19 mouse cellular contexts compared by ENCODE assay signal in genomic region chr17:65608743-65609142, GRCm38 (mm10). TPM values are rescaled to one million over a fixed set of nuclear protein-coding genes. Genes with fewer than 3 reads are reported as not detected.
DNase-seq lines count a peak whose midpoint lies in the region; ATAC-seq lines count a peak whose summit lies in the region.
"Had no signal": no experiment of that assay in that cellular context is flagged by ENCODE, and none has a peak within 500 bp of the region (broad histone marks: within the 10 kb centered on the region; RNA-seq: fewer than 3 reads in every experiment).

No protein-coding gene starts in this region.

- intact Hi-C loops in heart, postnatal 10 days (cut with DNase I) = no loop called here

- H3K27ac ChIP-seq in heart, embryonic 14.5 days (replicated peaks in 1 of 2; ENCODE audit: control insufficient read depth in 1 of 2, insufficient read depth in 1 of 2, low read depth in 2 of 2, low read length in 2 of 2) = peak overlapping the region in 1 of 2 experiments; percentile 37; a peak in 1 of 4 replicates
- peak overlapping the region; percentile 47; the same call in 1 of the 2 replicates for H3K27ac ChIP-seq in liver, embryonic 13.5 days
- H3K27ac ChIP-seq: midbrain, embryonic 10.5 days had no signal

- DNase-seq in heart, postnatal 10 days = no peak
- DNase-seq in MEL-GATA-1-ER (ENCODE audit: extremely low read depth, low read depth) = peak; percentile 67
- no peak for DNase-seq in liver, embryonic 13.5 days
- no peak for DNase-seq in urinary bladder, postnatal 36 days (ENCODE audit: low spot score in 2 of 2)
- no peak for DNase-seq in right cerebral cortex, postnatal 4 days
- DNase-seq: cerebellum, adult 11 months; cerebellum, postnatal 36 days; gastrocnemius, postnatal 36 days had no signal

- H3K27me3 ChIP-seq in heart, embryonic 14.5 days (ENCODE audit: control insufficient read depth, insufficient read depth, low read length) = no peaks in the 10 kb centered on the region
- no peaks in the 10 kb centered on the region for H3K27me3 ChIP-seq in liver, embryonic 13.5 days

- no peak overlapping the region for H3K9ac ChIP-seq in heart, embryonic 14.5 days (ENCODE audit: low read length)
- no peak overlapping the region for H3K9ac ChIP-seq in liver, embryonic 13.5 days

- WGBS in heart, embryonic 14.5 days = 24% methylated on average over 5 of the region's 5 CpGs
- 18% methylated on average over 5 of the region's 5 CpGs for WGBS in liver, embryonic 13.5 days (ENCODE audit: insufficient replicate concordance)

- peaks cover 4% of the 10 kb centered on the region; the same call in 1 of the 2 replicates for H3K36me3 ChIP-seq in heart, embryonic 14.5 days (ENCODE audit: control insufficient read depth, insufficient read depth, low read length)
- peaks cover 6% of the 10 kb centered on the region for H3K36me3 ChIP-seq in liver, embryonic 13.5 days

- peak overlapping the region; percentile 34; the same call in 1 of the 2 replicates for H3K4me2 ChIP-seq in heart, embryonic 14.5 days (ENCODE audit: low read length)
- peak overlapping the region; percentile 19 for H3K4me2 ChIP-seq in liver, embryonic 13.5 days

- H3K4me3 ChIP-seq in heart, embryonic 14.5 days (ENCODE audit: control insufficient read depth in 1 of 2, insufficient read depth in 1 of 2, low read depth in 1 of 2, low read length in 2 of 2) = no peak overlapping the region
- no peak overlapping the region for H3K4me3 ChIP-seq in liver, embryonic 13.5 days (replicated peaks)
- H3K4me3 ChIP-seq: midbrain, embryonic 10.5 days had no signal

- peaks cover 16 to 72% of the 10 kb centered on the region in 2 experiments for H3K4me1 ChIP-seq in heart, embryonic 14.5 days (ENCODE audit: control insufficient read depth in 2 of 2, insufficient read depth in 2 of 2, low read length in 2 of 2)
- H3K4me1 ChIP-seq in liver, embryonic 13.5 days (replicated peaks) = peaks cover 78% of the 10 kb centered on the region

- no peaks in the 10 kb centered on the region for H3K9me3 ChIP-seq in heart, embryonic 14.5 days (ENCODE audit: control insufficient read depth, low read length)
- H3K9me3 ChIP-seq in liver, embryonic 13.5 days (replicated peaks) = no peaks in the 10 kb centered on the region
- H3K9me3 ChIP-seq: midbrain, embryonic 10.5 days had no signal

- no peak for ATAC-seq in heart, embryonic 14.5 days (ENCODE audit: insufficient number of reproducible peaks, insufficient read depth, low FRiP score, low read depth)
- ATAC-seq in liver, embryonic 13.5 days (ENCODE audit: low read depth) = no peak
- ATAC-seq in megakaryocyte-erythroid progenitor cell, adult 5-6 weeks (replicated peaks; ENCODE audit: low FRiP score, low TSS enrichment, poor library complexity, severe bottlenecking) = peak; percentile 11; the same call in 1 of the 2 replicates

RNA-seq across cellular contexts. Expression of gene Vapa, which starts 4.6 kb away (rescaled TPM):
- polyA plus RNA-seq in heart, embryonic 14.5 days (2014; fragmentation: Nextera tagmentation; extraction: Ambion mirVana) = 172 and 177 TPM in 2 replicates
- 100 to 1,000 TPM; 106 to 111 TPM for total RNA-seq in heart, postnatal 10 days (2021)
- 76.8 and 91.4 TPM in 2 replicates for polyA plus RNA-seq in liver, embryonic 13.5 days (2015; fragmentation: Nextera tagmentation; extraction: Ambion mirVana)
- total RNA-seq in megakaryocyte-erythroid progenitor cell, adult 5-6 weeks (2014; fragmentation: Nextera tagmentation) = 93.1 and 132 TPM in 2 replicates
- 94.5 and 99.9 TPM in 2 replicates for total RNA-seq in megakaryocyte-erythroid progenitor cell, adult 5-6 weeks (2017)

RNA-seq across cellular contexts. Expression of gene Txndc2, which starts 33.2 kb away (rescaled TPM):
- polyA plus RNA-seq in heart, embryonic 14.5 days (2014; fragmentation: Nextera tagmentation; extraction: Ambion mirVana) = not detected in 2 replicates
- total RNA-seq in heart, postnatal 10 days (2021) = under 1 TPM; 0.15 to 0.19 TPM
- polyA plus RNA-seq in liver, embryonic 13.5 days (2015; fragmentation: Nextera tagmentation; extraction: Ambion mirVana) = not detected in 2 replicates
- not detected in 2 replicates for total RNA-seq in megakaryocyte-erythroid progenitor cell, adult 5-6 weeks (2014; fragmentation: Nextera tagmentation)
- total RNA-seq in megakaryocyte-erythroid progenitor cell, adult 5-6 weeks (2017) = not detected in 2 replicates
- total RNA-seq: gastrocnemius, postnatal 36 days; layer of hippocampus, adult 18-20 months; left cerebral cortex, adult 18-20 months had no signal
- polyA plus RNA-seq: hindbrain, embryonic 11.5 days; intestine, embryonic 14.5 days; kidney, embryonic 14.5 days; limb, embryonic 11.5 days; lung, embryonic 16.5 days; midbrain, embryonic 10.5 days; small intestine, adult 2 months had no signal
